Mouse (Mus musculus) hematopoietic stem cell, adult 5-6 weeks (primary cell): Measurements from ENCODE around the gene Psmb3. TPM values are rescaled to one million over a fixed set of nuclear protein-coding genes. Genes with fewer than 3 reads are reported as not detected.
"Not testable (repeated sequence)": the region's sequence is repeated elsewhere in the genome, so short reads cannot be mapped to it uniquely, and the experiment has no call there.

Source experiments
- ATAC-seq, 2 experiments: fragments of 125-278 bp in 1 of 2; replicated peaks in 1 of 2; 2 replicates each; pipeline ENCODE4 v1.8.0; 2016 to 2017; ENCODE audit warnings: inconsistent platforms in 2 of 2, mild to moderate bottlenecking in 2 of 2, moderate number of reproducible peaks in 2 of 2, low read depth in 1 of 2, moderate TSS enrichment in 1 of 2; ENCODE audit not compliant: low FRiP score in 2 of 2, poor library complexity in 2 of 2, severe bottlenecking in 2 of 2, insufficient read depth in 1 of 2, low TSS enrichment in 1 of 2
- total RNA-seq: library from RNA; stranded (forward); fragments of 172-1452, 232-1000 nt; gene quantifications from 2 replicates; pipeline ENCODE4 v1.2.3, GENCODE M21; 2017

Gene Psmb3
- total RNA-seq, 1 experiment from 2014 or later, result 93.0 TPM

DNA sequence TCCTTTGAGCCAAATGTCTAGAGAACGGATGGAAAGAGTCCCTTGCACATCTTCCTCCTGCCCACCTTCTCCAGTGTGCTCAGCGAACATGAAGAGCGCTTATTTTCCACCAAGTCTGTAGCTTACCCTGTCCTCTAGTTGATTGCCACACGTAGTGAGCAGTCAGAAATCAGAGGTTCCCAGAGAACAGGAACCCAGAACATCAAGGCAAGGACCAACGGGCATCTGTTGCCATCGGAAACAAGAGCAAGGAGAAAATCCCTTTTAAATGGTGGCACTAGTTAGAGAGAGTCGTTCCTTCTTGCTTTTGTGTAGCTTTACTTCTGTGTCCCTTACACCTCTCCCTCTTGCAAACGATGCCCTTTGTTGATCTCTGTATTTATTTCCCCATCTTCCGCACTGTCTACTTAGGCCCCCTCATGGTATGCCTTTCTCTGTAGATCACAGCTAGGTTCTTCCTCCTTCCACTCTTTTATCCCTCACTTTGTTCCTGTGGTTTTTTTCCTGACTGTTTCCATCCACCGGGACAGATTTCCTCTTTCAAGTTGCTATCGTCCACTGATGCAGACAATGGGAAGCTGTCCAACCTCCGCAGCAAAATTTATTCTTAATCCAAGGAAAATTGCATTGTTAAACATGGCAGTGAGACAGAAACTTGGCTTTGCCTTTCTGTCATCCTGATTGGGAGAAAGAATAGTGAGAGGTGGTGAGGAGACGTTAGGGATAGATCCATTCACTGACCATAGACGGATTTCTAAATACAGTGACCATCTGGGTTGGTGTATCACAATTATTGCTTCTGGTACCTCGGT, 1.4 kb upstream of the Psmb3 start:
- no peak for ATAC-seq

DNA sequence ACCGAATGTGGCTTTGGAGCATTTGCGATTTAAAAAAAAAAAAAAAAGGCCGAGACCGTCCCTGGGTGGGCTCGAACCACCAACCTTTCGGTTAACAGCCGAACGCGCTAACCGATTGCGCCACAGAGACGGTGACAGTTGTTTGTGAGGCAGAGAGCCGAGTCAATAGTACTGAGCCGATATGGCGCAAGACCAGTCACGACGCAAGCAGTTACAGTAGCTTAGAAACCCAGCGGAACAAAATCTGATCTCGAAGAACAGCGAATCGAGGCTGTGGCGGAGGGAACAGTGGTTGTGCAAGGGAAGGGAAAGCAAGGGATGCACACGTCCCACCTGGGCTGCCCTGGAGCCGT, 830 bp upstream of the Psmb3 start:
- ATAC-seq, result peak; percentile 25 to 38; a peak in 2 of 4 replicates

DNA sequence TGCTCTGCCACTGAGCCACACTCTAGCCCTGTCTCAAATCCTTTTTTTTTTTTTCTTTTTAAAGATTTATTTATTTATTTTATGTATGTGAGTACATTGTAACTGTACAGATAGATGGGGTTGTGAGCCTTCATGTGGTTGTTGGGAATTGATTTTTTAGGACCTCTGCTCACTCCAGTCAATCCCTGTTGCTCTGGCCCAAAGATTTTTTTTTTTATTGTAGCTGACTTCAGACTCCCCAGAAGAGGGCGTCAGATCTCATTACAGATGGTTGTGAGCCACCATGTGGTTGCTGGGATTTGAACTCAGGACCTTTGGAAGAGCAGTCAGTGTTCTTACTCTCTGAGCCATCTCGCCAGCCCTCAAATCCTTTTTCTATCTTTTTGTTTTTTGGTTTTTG, 6.9 kb downstream of the Psmb3 start:
- ATAC-seq, result not testable (repeated sequence)

DNA sequence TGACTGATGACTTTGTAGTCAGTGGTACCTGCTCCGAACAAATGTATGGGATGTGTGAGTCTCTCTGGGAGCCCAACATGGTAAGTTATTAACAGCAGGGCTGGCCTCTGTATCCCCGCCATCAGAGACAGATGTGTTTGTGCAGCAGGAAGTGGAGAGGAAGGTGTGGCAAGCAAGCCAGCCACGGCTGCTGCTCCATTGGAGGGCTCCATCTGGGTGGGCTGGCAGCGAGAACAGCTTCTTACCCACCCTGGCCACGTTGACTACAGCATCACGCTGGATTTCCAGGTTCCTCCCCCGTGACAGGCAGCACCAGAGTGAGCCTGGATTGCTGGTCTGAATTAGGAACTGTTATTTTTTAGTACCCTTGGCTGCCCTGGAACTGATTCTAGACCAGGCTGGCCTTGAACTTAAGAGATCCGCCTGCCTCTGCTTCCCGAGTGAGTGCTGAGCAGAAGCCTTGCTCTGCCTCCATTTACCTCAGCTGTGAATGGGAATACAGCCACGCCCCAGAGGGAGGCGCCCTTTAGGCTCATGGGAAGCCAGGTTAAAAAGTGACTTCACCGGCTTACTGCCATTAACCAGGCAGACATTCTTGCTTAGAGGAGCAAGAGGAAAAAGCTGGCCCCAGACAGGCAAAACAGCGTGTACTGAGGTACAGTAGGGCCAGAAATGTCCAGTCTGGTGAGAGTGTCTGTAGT, 8.2 kb downstream of the Psmb3 start:
- peak; percentile 63 to 83; a peak in 3 of 4 replicates for ATAC-seq

DNA sequence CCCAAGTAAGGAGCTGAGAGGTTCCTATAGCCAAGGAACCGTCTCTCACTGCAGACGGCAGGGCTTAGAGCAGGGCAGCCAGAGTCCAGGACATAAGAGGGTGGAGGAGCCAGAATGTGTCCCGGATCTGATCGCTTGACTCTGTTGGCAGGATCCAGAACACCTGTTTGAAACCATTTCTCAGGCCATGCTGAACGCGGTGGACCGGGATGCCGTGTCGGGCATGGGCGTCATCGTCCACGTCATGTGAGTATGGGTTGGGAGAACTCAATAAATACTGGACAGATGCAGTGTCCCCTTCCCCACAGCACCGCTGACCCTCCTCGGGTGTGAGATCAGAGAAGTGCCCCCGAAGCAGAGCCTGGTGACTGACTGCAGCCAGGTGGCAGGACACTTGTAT, 9.1 kb downstream of the Psmb3 start:
- ATAC-seq, result no peak

DNA sequence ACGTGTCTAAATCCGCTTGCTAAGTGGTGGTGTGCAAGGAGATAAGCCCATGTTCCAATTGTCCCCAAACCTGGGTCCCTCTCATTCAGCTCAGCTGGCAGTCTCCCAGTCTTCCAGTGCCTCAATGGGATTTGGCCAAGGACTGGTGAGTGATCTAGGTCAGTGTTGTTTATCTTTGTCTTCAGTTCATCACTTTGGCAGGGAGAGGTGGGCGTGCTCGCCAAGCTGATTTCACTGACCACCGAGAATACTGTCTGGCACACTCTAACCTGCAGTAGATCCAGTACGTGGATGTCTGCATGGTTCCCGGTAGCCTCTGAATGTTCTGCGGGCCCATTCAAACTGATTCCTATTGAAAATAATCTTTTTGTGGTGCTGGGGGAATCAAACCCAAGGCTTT, 10.7 kb downstream of the Psmb3 start:
- ATAC-seq, result no peak

DNA sequence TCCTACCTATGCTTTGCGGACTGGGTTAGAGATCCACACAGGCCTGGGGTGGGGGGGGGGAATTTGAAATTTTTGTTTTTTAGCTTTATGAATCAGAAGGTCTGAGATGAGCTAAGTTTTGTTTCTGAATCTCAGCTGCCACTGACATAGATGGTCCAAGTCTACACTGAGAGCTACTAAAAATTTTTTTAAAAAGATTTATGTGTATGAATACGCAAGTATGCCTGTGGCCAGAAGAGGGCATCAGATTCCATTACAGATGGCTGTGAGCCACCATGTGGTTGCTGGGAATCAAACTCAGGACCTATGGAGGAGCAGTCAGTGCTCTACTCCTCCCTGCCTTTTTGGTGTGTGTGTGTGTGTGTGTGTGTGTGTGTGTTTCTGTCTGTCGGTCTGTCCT, 11.2 kb downstream of the Psmb3 start:
- no peak for ATAC-seq

DNA sequence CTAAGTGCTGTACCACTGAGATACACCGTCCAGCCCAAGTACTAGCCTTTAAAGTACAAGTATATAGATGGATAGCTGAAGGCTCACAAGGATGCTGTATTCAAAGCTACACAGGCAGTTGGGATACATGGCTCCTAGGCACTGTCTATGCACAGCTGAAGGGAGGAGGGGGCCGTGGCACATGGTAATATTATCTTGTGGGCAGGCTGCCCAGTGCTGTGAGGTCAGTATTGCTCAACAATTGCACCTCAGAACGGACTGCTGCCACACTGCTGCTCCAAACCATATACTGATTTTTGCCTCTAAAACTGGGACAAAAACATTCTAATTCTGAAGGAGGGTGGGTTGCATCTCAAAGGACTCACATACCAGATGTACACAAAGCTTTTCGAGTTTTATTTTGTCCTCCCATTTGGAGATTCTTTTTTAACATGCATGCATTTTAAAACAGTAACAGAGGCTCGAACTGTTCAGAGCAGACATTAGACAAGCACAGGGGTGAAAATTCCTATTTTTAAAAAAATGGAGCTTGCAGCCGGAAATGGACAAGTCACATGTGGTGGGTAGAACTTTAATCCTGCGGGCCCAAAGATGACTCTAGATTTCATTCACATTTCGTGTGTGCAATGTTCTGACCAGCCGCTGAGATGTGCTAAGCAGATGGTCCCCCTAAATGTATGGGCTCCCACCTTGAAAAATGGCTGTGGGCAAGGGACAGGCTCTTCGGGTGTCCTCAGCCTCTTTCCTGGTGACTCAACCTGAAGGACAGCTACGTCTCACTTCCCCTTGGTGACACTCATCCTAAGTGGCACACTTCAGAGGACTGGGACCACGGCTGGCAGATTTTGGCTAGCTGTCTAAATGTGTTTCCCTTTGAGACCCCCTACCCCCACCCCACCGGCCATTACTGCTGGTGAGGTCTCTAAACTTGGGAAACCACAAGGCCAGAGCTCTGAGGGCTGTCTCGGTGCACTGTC, 11.9 kb downstream of the Psmb3 start:
- no peak for ATAC-seq

DNA sequence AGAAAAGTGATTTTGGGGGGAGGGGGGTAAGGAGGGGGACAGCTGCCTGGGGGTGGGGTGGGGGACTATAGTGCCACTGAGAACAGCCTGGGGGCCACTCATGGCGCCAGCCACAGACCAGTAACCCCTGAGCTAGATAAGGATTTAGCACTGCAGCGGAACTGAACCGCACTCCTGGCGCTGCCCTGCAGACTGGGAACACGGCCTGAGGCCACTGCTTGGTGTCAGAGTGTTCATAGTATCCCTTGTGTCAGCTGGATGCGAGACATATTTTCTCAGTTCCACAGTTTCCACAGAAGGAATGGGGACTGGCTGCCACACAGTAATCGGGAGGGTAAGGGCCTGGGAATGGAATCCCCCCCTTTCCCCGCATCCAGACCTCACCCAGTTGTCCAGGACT, 12.8 kb downstream of the Psmb3 start:
- no peak for ATAC-seq

DNA sequence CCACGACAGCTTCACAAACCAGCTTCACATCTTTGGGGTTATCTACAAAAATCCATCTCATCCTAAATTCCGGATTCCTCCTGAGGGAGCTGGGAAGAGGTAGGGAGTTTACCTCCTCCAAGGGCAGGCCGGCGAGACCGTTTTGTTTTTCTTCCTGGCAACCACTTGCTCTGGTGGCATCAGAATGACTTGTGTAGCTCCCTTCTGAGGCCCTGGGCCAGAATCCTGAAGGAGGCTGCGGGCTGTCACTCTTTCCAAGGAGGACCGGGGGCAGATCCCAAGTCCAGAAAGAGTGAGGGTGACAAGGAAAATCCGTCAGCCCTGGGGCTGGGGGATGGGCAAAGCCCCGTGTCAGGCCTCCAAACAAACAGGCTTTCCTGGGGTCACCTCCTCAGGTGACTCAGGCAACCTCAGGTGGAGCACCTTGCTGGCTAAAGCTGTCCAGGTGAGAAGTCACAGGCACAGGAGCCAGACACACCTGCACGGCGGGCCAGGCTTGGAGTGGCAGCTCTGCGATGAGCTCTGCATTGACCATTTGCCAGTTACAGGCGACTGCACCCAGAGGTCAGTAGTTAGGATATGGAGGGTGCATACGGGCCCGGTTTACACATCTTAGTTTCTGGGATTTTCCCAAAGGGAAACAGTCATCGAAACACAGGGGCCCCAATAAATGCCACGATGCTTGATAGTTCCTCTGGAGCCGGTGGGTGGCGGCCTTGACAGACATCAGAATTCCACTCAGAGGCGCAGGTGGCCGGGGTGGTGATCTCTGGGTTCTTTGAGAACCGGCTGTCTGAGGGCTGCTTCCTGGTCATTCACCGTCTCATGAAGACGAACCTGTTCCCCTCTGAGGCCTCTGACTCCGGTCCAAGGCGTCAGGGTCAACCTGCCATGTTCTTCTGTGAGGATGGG, 14.4 kb downstream of the Psmb3 start:
- ATAC-seq, result no peak

DNA sequence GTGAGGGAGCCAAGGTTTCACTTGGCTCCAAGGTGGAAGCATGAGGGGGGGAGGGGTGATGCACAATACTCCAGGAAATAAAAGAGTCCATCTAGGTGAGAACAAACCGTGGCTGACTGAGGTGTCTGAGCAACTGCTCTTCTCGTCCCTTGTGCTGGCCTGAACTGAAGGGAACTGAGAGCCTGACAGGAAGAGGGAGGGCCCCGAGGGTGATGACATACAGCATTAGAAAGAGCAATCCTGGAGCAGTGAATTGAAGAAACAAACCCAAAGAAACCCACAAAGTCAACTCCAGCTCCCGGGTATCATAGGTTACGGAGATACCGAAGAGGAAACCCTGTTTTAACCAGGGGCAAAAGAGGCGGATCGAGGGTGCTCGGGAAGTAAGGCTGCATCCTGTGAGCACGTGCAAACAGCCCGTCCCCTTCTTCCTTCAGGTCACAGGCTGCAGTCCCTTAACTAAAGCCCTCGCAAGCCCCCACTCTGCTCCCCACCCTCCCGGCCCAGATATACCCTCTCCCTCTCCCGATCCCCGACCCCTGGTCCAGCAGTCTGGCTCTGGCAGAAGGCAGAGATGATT, 15.2 kb downstream of the Psmb3 start:
- ATAC-seq, result peak; percentile 50 to 67

DNA sequence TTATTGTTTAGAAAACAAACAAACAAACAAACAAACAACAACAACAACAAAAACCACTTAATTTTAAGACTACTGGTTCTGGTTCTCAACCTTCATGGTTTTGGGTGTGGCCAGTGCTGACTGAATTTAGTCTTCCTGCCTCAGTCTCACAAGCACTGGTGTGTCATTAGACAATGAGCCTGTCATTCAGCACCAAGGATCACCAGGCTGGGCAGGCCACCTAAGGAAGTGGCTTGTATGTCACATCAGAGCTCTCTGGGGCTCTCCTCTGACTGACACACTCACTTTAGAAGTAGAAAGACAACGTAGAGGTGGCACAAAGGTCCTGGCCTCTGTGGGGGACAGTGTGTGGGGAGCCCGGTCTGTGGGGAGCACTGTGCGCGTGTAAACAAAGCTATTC, 15.8 kb downstream of the Psmb3 start:
- ATAC-seq, result no peak

DNA sequence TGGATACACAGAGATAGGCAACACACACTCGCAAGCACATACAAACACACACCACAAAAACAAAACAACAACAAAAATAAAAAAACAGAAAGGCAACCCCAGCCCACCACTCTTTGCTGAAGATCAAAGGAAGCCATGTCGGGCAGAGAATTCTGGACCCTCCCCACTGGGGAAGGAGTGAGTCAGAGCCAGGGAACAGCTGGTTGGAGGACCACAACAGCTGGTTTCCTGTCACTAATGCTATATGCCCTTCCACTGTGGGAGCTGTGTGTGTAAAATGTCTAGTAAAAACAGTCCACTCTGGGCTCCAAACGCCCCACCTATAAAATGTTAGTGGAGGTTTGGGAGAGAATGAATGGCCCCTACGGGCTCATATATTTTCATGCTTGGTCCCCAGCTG, 18.1 kb downstream of the Psmb3 start:
- ATAC-seq, result no peak

DNA sequence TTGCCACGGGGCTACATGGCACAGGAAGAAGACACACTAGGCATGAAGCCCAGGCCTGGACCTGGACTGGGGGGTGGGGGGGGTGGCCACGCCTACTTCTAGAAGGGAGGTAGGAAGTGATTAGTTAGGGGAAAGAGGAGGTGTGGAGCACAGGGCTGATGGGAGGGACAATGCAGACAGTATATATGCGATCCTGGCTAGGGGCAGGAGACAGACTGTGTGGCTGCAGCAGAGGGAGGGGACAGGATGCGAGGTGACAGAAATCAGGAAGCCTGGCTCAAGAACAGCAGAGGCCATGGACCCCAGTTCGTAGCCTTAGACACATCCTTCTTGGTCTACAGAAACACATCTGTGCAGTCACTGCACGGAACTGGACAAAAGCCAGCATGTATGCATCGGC, 20.5 kb downstream of the Psmb3 start:
- ATAC-seq, result peak; percentile 42 to 44; a peak in 3 of 4 replicates

DNA sequence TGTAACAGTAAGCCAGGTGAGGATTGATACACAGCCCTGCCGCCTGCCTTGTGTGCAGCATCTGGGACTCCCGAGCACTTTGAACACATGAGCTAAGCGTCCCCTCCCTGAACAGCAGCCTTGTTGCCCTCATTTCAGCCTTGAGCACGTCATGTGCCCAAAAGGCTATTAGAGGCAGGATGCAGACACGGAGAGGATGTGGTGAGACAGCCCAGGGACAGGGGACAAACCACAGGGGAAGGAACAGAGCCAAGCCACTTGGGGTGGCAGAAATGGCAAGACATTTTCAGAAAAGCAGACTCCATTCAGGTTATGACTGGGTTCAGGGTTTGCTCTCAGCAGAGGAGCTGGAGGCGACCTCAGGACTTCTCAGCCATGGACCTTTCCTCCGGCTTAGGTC, 25.1 kb downstream of the Psmb3 start:
- peak; percentile 87 to 95 for ATAC-seq

DNA sequence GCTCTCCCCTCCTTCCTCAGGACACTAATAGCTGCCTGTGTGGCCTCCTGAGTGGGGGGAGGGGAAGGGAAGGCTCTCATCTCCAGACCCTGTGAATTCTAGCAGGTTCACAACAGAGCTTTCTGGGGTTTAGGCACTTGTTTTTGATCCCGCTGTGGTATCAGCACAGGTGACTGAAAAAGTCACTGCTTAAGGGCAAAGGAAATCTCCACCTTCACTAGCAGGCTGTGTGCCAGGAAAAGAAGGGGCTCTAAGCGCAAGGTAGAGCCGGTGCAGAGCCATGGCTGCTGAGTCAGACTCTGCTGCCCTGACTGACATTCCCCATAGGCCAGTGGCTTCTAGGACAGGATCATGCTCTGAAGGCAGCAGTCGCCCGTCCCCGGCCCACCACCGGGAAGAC, 25.5 kb downstream of the Psmb3 start:
- peak in 1 of 2 experiments; percentile 19; a peak in 2 of 4 replicates for ATAC-seq

DNA sequence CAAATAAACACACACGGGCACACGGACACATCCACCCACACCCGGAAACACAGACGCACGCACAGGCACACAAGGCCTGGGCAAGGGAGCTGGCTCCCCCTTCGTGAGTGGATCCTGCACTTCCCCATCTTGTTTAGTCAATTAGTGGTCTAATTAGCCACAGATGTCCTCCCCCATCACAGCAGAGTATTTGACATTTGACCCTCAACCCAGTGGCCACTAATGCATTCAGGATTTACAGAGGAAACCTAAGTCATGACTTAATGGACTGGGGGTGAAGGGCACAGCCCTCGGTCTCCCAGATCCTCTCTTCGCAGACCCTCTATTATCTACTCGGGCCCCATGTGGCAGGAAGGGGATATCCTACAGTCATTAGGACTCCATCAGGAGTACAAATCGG, 30.5 kb downstream of the Psmb3 start:
- ATAC-seq, result no peak
